Mouse (Mus musculus) olfactory bulb, adult 2 months (tissue): ENCODE results near the gene Cwc25. TPM values are rescaled to one million over a fixed set of nuclear protein-coding genes. Genes with fewer than 3 reads are reported as not detected.

Experiments
- H3K27ac ChIP-seq: fragments of 200-500 bp; 2 replicates; pipeline ENCODE4 v1.5.1; 2012; ENCODE audit warnings: low read depth, low read length; ENCODE audit not compliant: insufficient read depth
- H3K4me1 ChIP-seq: fragments of 200-500 bp; 2 replicates; pipeline ENCODE4 v1.6.1; 2012; ENCODE audit warnings: low read length; ENCODE audit not compliant: control insufficient read depth, insufficient read depth
- H3K4me3 ChIP-seq: fragments of 200-500 bp; 2 replicates; pipeline ENCODE4 v1.5.1; 2012; ENCODE audit warnings: mild to moderate bottlenecking, low read depth, low read length, moderate library complexity; ENCODE audit not compliant: insufficient read depth
- CTCF ChIP-seq: fragments of 200-500 bp; IDR thresholded peaks from 2 replicates; pipeline ENCODE4 v1.5.1; 2012; ENCODE audit warnings: low read depth, mild to moderate bottlenecking, low read length, moderate library complexity; ENCODE audit not compliant: insufficient read depth
- POLR2A ChIP-seq: fragments of 200-500 bp; IDR thresholded peaks from 2 replicates; pipeline ENCODE4 v1.6.1; 2012; ENCODE audit warnings: mild to moderate bottlenecking, low read depth, low read length, moderate library complexity; ENCODE audit not compliant: insufficient read depth
- WGBS: fragments of 180-500 bp; shearing (Covaris S2); methylation state at CpG from one replicate; pipeline ENCODE4 v1.1.7; 2018; 5-methylcytosine and 5-hydroxymethylcytosine counted together
- polyA plus RNA-seq: library from polyadenylated mRNA; stranded (reverse); fragments of >200 nt; gene quantifications from 2 replicates; pipeline ENCODE4 v1.2.4, GENCODE M21; 2012; ENCODE audit warnings: low replicate concordance; ENCODE audit not compliant: missing spikeins, insufficient read depth, insufficient read length

Gene Cwc25
- polyA plus RNA-seq, 1 experiment, result not detected

GRCm38 (mm10) chr11:97802495-97802894 lies 36.1 kb upstream of the Cwc25 start:
- H3K4me3 ChIP-seq, result no peak overlapping the region
- WGBS, result 26% methylated on average over 6 of the region's 6 CpGs
- TF ChIP-seq CTCF (no peak), POLR2A (no peak)
- no peak overlapping the region for H3K27ac ChIP-seq
- H3K4me1 ChIP-seq, result peaks cover 34% of the 10 kb centered on the region

GRCm38 (mm10) chr11:97802194-97802470 lies 35.8 kb upstream of the Cwc25 start:
- Histone ChIP-seq H3K4me1 (peaks cover 34% of the 10 kb centered on the region), H3K4me3 (no peak overlapping the region), H3K27ac (no peak overlapping the region)
- WGBS, result 32% methylated on average over 1 of the region's 1 CpGs
- TF ChIP-seq CTCF (no peak), POLR2A (no peak)

GRCm38 (mm10) chr11:97801409-97802193 lies 35.2 kb upstream of the Cwc25 start:
- TF ChIP-seq CTCF (no peak), POLR2A (no peak)
- 28% methylated on average over 8 of the region's 8 CpGs for WGBS
- H3K4me3 ChIP-seq, result peak overlapping the region; percentile 85
- H3K4me1 ChIP-seq, result peaks cover 33% of the 10 kb centered on the region
- H3K27ac ChIP-seq, result no peak overlapping the region

GRCm38 (mm10) chr11:97800691-97801408 lies 34.5 kb upstream of the Cwc25 start:
- peaks cover 26% of the 10 kb centered on the region for H3K4me1 ChIP-seq
- 5% methylated on average over 17 of the region's 17 CpGs for WGBS
- TF ChIP-seq POLR2A (no peak), CTCF (no peak)

GRCm38 (mm10) chr11:97799994-97800690 lies 33.8 kb upstream of the Cwc25 start:
- H3K27ac ChIP-seq, result peak overlapping the region; percentile 89
- H3K4me1 ChIP-seq, result peaks cover 22% of the 10 kb centered on the region
- WGBS, result under 1% methylated on average over 34 of the region's 43 CpGs
- TF ChIP-seq CTCF, result no peak
- TF ChIP-seq POLR2A, result no peak
- H3K4me3 ChIP-seq, result peak overlapping the region; percentile 85

More at GRCm38 (mm10) chr11:97800691-97801408, 34.5 kb upstream of the Cwc25 start:
- peak overlapping the region; percentile 70 for H3K27ac ChIP-seq
- peak overlapping the region; percentile 85 for H3K4me3 ChIP-seq

- H3K4me1 ChIP-seq, result peaks cover 17% of the 10 kb centered on the region
- under 1% methylated on average over 71 of the region's 71 CpGs for WGBS
- peak overlapping the region; percentile 89 for H3K27ac ChIP-seq
- H3K4me3 ChIP-seq, result peak overlapping the region; percentile 85
- TF ChIP-seq CTCF, result no peak
- peak; percentile 87 for TF ChIP-seq POLR2A
Observed at GRCm38 (mm10) chr11:97799146-97799993, 33.0 kb upstream of the Cwc25 start.

- peak within 1 kb of the TSS; percentile 85 for H3K4me3 ChIP-seq
- H3K27ac ChIP-seq, result peak within 1 kb of the TSS; percentile 89
- peaks cover 17% of the 10 kb centered on the region for H3K4me1 ChIP-seq
- TF ChIP-seq POLR2A (no peak), CTCF (no peak)
- WGBS, result under 1% methylated on average over 11 of the region's 11 CpGs
Observed at GRCm38 (mm10) chr11:97798782-97799145, 32.4 kb upstream of the Cwc25 start, which contains the start of gene Lasp1. Gene Lasp1, plus strand, starts transcription at chr11:97799000.

GRCm38 (mm10) chr11:97798083-97798435 lies 31.7 kb upstream of the Cwc25 start:
- no peak overlapping the region for H3K4me3 ChIP-seq
- H3K4me1 ChIP-seq, result peaks cover 15% of the 10 kb centered on the region
- TF ChIP-seq CTCF, result no peak
- no peak for TF ChIP-seq POLR2A
- 58% methylated on average over 8 of the region's 8 CpGs for WGBS
- H3K27ac ChIP-seq, result no peak overlapping the region
